Mouse (Mus musculus) lung, adult 2 months (tissue): ENCODE results near the gene Gm8229.
"Not testable (repeated sequence)": the region's sequence is repeated elsewhere in the genome, so short reads cannot be mapped to it uniquely, and the experiment has no call there.

ENCODE experiments used
- CTCF ChIP-seq: fragments of 200-500 bp; IDR thresholded peaks from 2 replicates; pipeline ENCODE4 v1.5.1; 2011; ENCODE audit warnings: mild to moderate bottlenecking, low read length, control low read depth; ENCODE audit not compliant: insufficient read depth
- POLR2A ChIP-seq: fragments of 200-500 bp; IDR thresholded peaks from 2 replicates; pipeline ENCODE4 v1.6.1; 2011; ENCODE audit warnings: low read depth, mild to moderate bottlenecking, control low read depth, low read length, borderline replicate concordance; ENCODE audit errors: extremely low read depth

GRCm38 (mm10) chr14:44362301-44362700 is 2.9 kb upstream of the Gm8229 start:
- not testable (repeated sequence) for TF ChIP-seq CTCF, POLR2A
